Mouse (Mus musculus) heart, adult 2 months (tissue): ENCODE data around the gene Prdm16. TPM values are rescaled to one million over a fixed set of nuclear protein-coding genes. Genes with fewer than 3 reads are reported as not detected.

Experiments
- DNase-seq, 2 experiments: peaks; one replicate each; pipeline ENCODE4 v3.0.0; 2021
- H3K27ac ChIP-seq: fragments of 200-600 bp; 2 replicates; pipeline ENCODE4 v1.8.1; 2022
- H3K27me3 ChIP-seq: fragments of 200-500 bp; 2 replicates; pipeline ENCODE4 v1.6.1; 2012; ENCODE audit warnings: mild to moderate bottlenecking, low read length, inconsistent platforms, mixed read lengths; ENCODE audit not compliant: control insufficient read depth, insufficient read depth
- H3K36me3 ChIP-seq: fragments of 200-500 bp; 2 replicates; pipeline ENCODE4 v1.6.1; 2012; ENCODE audit warnings: low read length, inconsistent platforms; ENCODE audit not compliant: control insufficient read depth, insufficient read depth
- H3K4me1 ChIP-seq: fragments of 200-500 bp; 2 replicates; pipeline ENCODE4 v1.6.1; 2011; ENCODE audit warnings: low read length; ENCODE audit not compliant: control insufficient read depth, insufficient read depth
- H3K4me3 ChIP-seq: fragments of 200-600 bp; 2 replicates; pipeline ENCODE4 v1.8.1; 2022
- H3K79me2 ChIP-seq: fragments of 200-500 bp; replicated peaks from 2 replicates; pipeline ENCODE4 v1.6.1; 2012; ENCODE audit warnings: mild to moderate bottlenecking, inconsistent platforms, low read length, moderate library complexity, mixed read lengths; ENCODE audit not compliant: control insufficient read depth, insufficient read depth
- H3K9ac ChIP-seq: fragments of 200-500 bp; 2 replicates; pipeline ENCODE4 v1.6.1; 2012; ENCODE audit warnings: low read depth, mild to moderate bottlenecking, control low read depth, inconsistent platforms, low read length, mixed read lengths
- CTCF ChIP-seq: fragments of 200-600 bp; IDR thresholded peaks from 2 replicates; pipeline ENCODE4 v1.8.1; 2022; ENCODE audit warnings: antibody characterized with exemption, mild to moderate bottlenecking, moderate library complexity
- EP300 ChIP-seq: fragments of 200-500 bp; IDR thresholded peaks from 2 replicates; pipeline ENCODE4 v1.6.1; 2011; ENCODE audit warnings: low read depth, low read length, control low read depth; ENCODE audit not compliant: insufficient read depth
- POLR2A ChIP-seq: fragments of 200-500 bp; IDR thresholded peaks from 2 replicates; pipeline ENCODE4 v1.6.1; 2011; ENCODE audit warnings: mild to moderate bottlenecking, low read depth, low read length, control low read depth; ENCODE audit not compliant: insufficient read depth
- WGBS: fragments of 180-500 bp; shearing (Covaris S2); methylation state at CpG from one replicate; pipeline ENCODE4 v1.1.7; 2018; 5-methylcytosine and 5-hydroxymethylcytosine counted together
- intact Hi-C: fragments of 180-260 bp; cut with DNase I; formaldehyde crosslinking; loops from one replicate; pipeline ENCODE4 v1.15.1; 2025
- polyA plus RNA-seq: library from polyadenylated mRNA; depleted of rRNA; stranded (reverse); fragments of >200 nt; gene quantifications from 2 replicates; pipeline ENCODE4 v1.2.3, GENCODE M21; 2012
- total RNA-seq, 2 experiments: library from RNA; stranded (reverse); gene quantifications; 2 replicates each; pipeline ENCODE4 v1.2.3; 2021

Gene Prdm16
- total and polyA plus RNA-seq, 3 experiments: 7.6 to 18.1 (median 16.8) TPM

- H3K9ac ChIP-seq: no peak overlapping the region
- peaks cover 5% of the 10 kb centered on the region; the same call in 1 of the 2 replicates for H3K4me1 ChIP-seq
- no peak overlapping the region for H3K4me3 ChIP-seq
- DNase-seq: peak; percentile 66 to 81
- H3K27ac ChIP-seq: peak overlapping the region; percentile 71
- H3K36me3 ChIP-seq: no peaks in the 10 kb centered on the region
- 18% methylated on average over 9 of the region's 9 CpGs for WGBS
- TF ChIP-seq CTCF (no peak), EP300 (0 out of 2 replicates have a peak, but pooled peaks have one; percentile 38)
- H3K27me3 ChIP-seq: no peaks in the 10 kb centered on the region
- no peaks in the 10 kb centered on the region; the same call in 1 of the 2 replicates for H3K79me2 ChIP-seq
- intact Hi-C loops: loop anchor here (5.0 kb wide), 1 partner anchor 100 kb away; no protein-coding TSS in a partner anchor
These were observed 109.2 kb downstream of the Prdm16 start for GRCm38 (mm10) chr4:154527506-154527905.

- no peak overlapping the region for H3K9ac ChIP-seq
- TF ChIP-seq EP300: no peak
- no peak for DNase-seq
- no peak overlapping the region for H3K27ac ChIP-seq
- H3K36me3 ChIP-seq: no peaks in the 10 kb centered on the region
- peaks cover 7% of the 10 kb centered on the region; the same call in 1 of the 2 replicates for H3K4me1 ChIP-seq
- H3K27me3 ChIP-seq: no peaks in the 10 kb centered on the region
- H3K4me3 ChIP-seq: no peak overlapping the region
- no peaks in the 10 kb centered on the region; the same call in 1 of the 2 replicates for H3K79me2 ChIP-seq
- 81% methylated on average over 6 of the region's 6 CpGs for WGBS
- intact Hi-C loops: loop anchor here (5.0 kb wide), 1 partner anchor 101 kb away; no protein-coding TSS in a partner anchor
These were observed 110.3 kb downstream of the Prdm16 start for GRCm38 (mm10) chr4:154526351-154526786.

- DNase-seq: no peak
- H3K79me2 ChIP-seq: no peaks in the 10 kb centered on the region; the same call in 1 of the 2 replicates
- intact Hi-C loops: no loop called here
- no peak overlapping the region; the same call in 1 of the 2 replicates for H3K27ac ChIP-seq
- WGBS: 75% methylated on average over 17 of the region's 17 CpGs
- no peaks in the 10 kb centered on the region for H3K36me3 ChIP-seq
- no peak overlapping the region for H3K9ac ChIP-seq
- no peak for TF ChIP-seq EP300
- H3K4me3 ChIP-seq: no peak overlapping the region
- H3K4me1 ChIP-seq: peaks cover 8% of the 10 kb centered on the region; the same call in 1 of the 2 replicates
- no peaks in the 10 kb centered on the region for H3K27me3 ChIP-seq
These were observed 112.8 kb downstream of the Prdm16 start for GRCm38 (mm10) chr4:154523898-154524297.

- no peaks in the 10 kb centered on the region for H3K36me3 ChIP-seq
- intact Hi-C loops: no loop called here
- no peaks in the 10 kb centered on the region; the same call in 1 of the 2 replicates for H3K79me2 ChIP-seq
- TF ChIP-seq EP300: 0 out of 2 replicates have a peak, but pooled peaks have one; percentile 18
- TF ChIP-seq CTCF: no peak
- TF ChIP-seq POLR2A: no peak
- 60% methylated on average over 7 of the region's 7 CpGs for WGBS
- no peak overlapping the region for H3K4me3 ChIP-seq
- peak overlapping the region; percentile 60; the same call in 1 of the 2 replicates for H3K27ac ChIP-seq
- peak in 1 of 2 experiments; percentile 30 for DNase-seq
- H3K9ac ChIP-seq: no peak overlapping the region
- peaks cover 8% of the 10 kb centered on the region; the same call in 1 of the 2 replicates for H3K4me1 ChIP-seq
- no peaks in the 10 kb centered on the region for H3K27me3 ChIP-seq
These were observed 114.6 kb downstream of the Prdm16 start for GRCm38 (mm10) chr4:154521881-154522676.

GRCm38 (mm10) chr4:154519470-154520037 is 117.1 kb downstream of the Prdm16 start:
- no peak for TF ChIP-seq POLR2A
- no peak for TF ChIP-seq EP300
- no peak for TF ChIP-seq CTCF
- H3K79me2 ChIP-seq: no peaks in the 10 kb centered on the region; the same call in 1 of the 2 replicates
- H3K9ac ChIP-seq: no peak overlapping the region
- no peaks in the 10 kb centered on the region for H3K36me3 ChIP-seq
- H3K27me3 ChIP-seq: no peaks in the 10 kb centered on the region
- intact Hi-C loops: no loop called here
- peaks cover 7% of the 10 kb centered on the region; the same call in 1 of the 2 replicates for H3K4me1 ChIP-seq
- WGBS: 41% methylated on average over 16 of the region's 16 CpGs
- no peak overlapping the region for H3K4me3 ChIP-seq
- DNase-seq: no peak
- H3K27ac ChIP-seq: peak overlapping the region; percentile 36

GRCm38 (mm10) chr4:154517991-154518390 is 118.7 kb downstream of the Prdm16 start:
- peaks cover 5% of the 10 kb centered on the region; the same call in 1 of the 2 replicates for H3K4me1 ChIP-seq
- no peak overlapping the region for H3K9ac ChIP-seq
- no peaks in the 10 kb centered on the region for H3K27me3 ChIP-seq
- H3K4me3 ChIP-seq: no peak overlapping the region
- intact Hi-C loops: no loop called here
- DNase-seq: no peak
- no peaks in the 10 kb centered on the region; the same call in 1 of the 2 replicates for H3K79me2 ChIP-seq
- TF ChIP-seq EP300 (no peak), CTCF (peak; percentile 18)
- WGBS: 51% methylated on average over 7 of the region's 7 CpGs
- H3K36me3 ChIP-seq: no peaks in the 10 kb centered on the region
- H3K27ac ChIP-seq: no peak overlapping the region
